9 mouse cellular contexts compared by ENCODE assay signal in the genomic region with DNA sequence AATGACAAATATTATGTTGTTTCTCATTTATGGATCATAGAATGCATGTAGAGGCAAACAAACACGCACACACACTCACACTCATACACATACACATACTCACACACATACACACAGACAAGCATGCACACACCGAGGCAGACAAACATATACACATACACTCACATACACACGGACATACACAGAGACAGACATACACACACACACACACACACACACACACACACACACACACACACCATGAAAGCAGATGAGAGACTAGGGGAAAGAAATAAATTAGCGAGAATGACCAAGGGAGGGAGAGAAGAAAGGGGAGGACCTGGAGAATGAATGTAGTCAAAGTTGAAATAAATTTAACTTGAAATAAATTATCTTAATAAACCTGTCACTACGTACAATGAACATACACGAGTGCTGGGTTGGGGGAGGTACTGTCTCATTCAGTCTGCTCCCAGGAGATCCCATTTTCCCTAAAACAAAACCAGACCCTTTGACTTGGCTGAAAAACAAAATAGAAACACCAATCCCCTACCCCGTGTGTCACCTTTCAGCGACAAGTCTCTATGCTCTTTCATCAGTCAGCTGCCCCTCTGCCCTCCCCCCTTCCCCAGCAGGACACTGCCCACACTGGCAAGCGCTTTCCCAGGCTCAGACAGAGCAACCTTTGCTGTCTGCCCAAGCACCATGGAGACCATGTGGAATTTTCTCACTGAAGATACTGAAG.
A peak's percentile ranks its signal among the peaks of the same experiment; 100 is the strongest.
DNase-seq lines count a peak whose midpoint lies in the region; ATAC-seq lines count a peak whose summit lies in the region.
"Had no signal": no experiment of that assay in that cellular context is flagged by ENCODE, and none has a peak within 500 bp of the region (broad histone marks: within the 10 kb centered on the region; RNA-seq: fewer than 3 reads in every experiment).

No protein-coding gene starts in this region.

- ATAC-seq in kidney, embryonic 16.5 days (ENCODE audit: low FRiP score, low TSS enrichment) = peak; percentile 91
- ATAC-seq in forebrain, embryonic 13.5 days = peak; percentile 57
- peak; percentile 89; the same call in 1 of the 2 replicates for ATAC-seq in limb, embryonic 11.5 days (ENCODE audit: insufficient number of reproducible peaks, low FRiP score, low TSS enrichment, low read depth)
- peak; percentile 94 for ATAC-seq in neural tube, embryonic 13.5 days (ENCODE audit: low read depth)

- 23% methylated on average over 9 of the region's 9 CpGs for WGBS in kidney, embryonic 16.5 days
- WGBS in forebrain, embryonic 13.5 days = 24% methylated on average over 9 of the region's 9 CpGs
- WGBS in limb, embryonic 11.5 days = 25% methylated on average over 9 of the region's 9 CpGs
- 15% methylated on average over 9 of the region's 9 CpGs for WGBS in neural tube, embryonic 13.5 days

- peak overlapping the region; percentile 32; the same call in 1 of the 2 replicates for H3K4me2 ChIP-seq in kidney, embryonic 16.5 days (replicated peaks; ENCODE audit: low read depth, low read length)
- H3K4me2 ChIP-seq in forebrain, embryonic 13.5 days = no peak overlapping the region
- no peak overlapping the region for H3K4me2 ChIP-seq in limb, embryonic 11.5 days (ENCODE audit: low read depth, severe bottlenecking)
- no peak overlapping the region for H3K4me2 ChIP-seq in neural tube, embryonic 13.5 days
- H3K4me2 ChIP-seq: liver, embryonic 15.5 days had no signal

- H3K4me1 ChIP-seq in kidney, embryonic 16.5 days (ENCODE audit: insufficient read depth, low read length) = peaks cover 31% of the 10 kb centered on the region
- H3K4me1 ChIP-seq in forebrain, embryonic 13.5 days = peaks cover 21% of the 10 kb centered on the region
- H3K4me1 ChIP-seq in limb, embryonic 11.5 days (ENCODE audit: control insufficient read depth, insufficient read depth, low read length) = 0 out of 2 replicates have a peak, but pooled peaks cover 2% of the 10 kb centered on the region
- peaks cover 37% of the 10 kb centered on the region for H3K4me1 ChIP-seq in neural tube, embryonic 13.5 days (replicated peaks)
- H3K4me1 ChIP-seq: liver, embryonic 15.5 days had no signal

- no peaks in the 10 kb centered on the region for H3K36me3 ChIP-seq in kidney, embryonic 16.5 days (ENCODE audit: insufficient read depth, low read length)
- no peaks in the 10 kb centered on the region for H3K36me3 ChIP-seq in forebrain, embryonic 13.5 days (ENCODE audit: poor library complexity, severe bottlenecking)
- no peaks in the 10 kb centered on the region for H3K36me3 ChIP-seq in limb, embryonic 11.5 days (ENCODE audit: control insufficient read depth, insufficient read depth, low read length)
- H3K36me3 ChIP-seq in neural tube, embryonic 13.5 days = no peaks in the 10 kb centered on the region
- H3K36me3 ChIP-seq: liver, embryonic 15.5 days had no signal

- H3K9me3 ChIP-seq in kidney, embryonic 16.5 days (ENCODE audit: low read length) = no peaks in the 10 kb centered on the region
- no peaks in the 10 kb centered on the region for H3K9me3 ChIP-seq in forebrain, embryonic 13.5 days (replicated peaks)
- H3K9me3 ChIP-seq in limb, embryonic 11.5 days (ENCODE audit: control insufficient read depth, low read length) = no peaks in the 10 kb centered on the region
- H3K9me3 ChIP-seq in neural tube, embryonic 13.5 days = no peaks in the 10 kb centered on the region
- H3K9me3 ChIP-seq: liver, embryonic 15.5 days had no signal

- 0 out of 2 replicates have a peak overlapping the region, but pooled peaks have one; percentile 22 for H3K9ac ChIP-seq in kidney, embryonic 16.5 days (replicated peaks; ENCODE audit: low read length)
- no peak overlapping the region for H3K9ac ChIP-seq in forebrain, embryonic 13.5 days
- H3K9ac ChIP-seq in limb, embryonic 11.5 days (ENCODE audit: low read length) = no peak overlapping the region
- H3K9ac ChIP-seq in neural tube, embryonic 13.5 days = no peak overlapping the region
- H3K9ac ChIP-seq: liver, embryonic 15.5 days had no signal

- intact Hi-C loops in left cerebral cortex, postnatal 14 days (cut with DNase I) = loop anchor here (5.0 kb wide), 1 partner anchor 805 kb away; no protein-coding TSS in a partner anchor

- H3K27ac ChIP-seq in kidney, embryonic 16.5 days (ENCODE audit: low read length) = peak overlapping the region; percentile 82
- H3K27ac ChIP-seq in forebrain, embryonic 13.5 days = no peak overlapping the region; the same call in 1 of the 2 replicates
- H3K27ac ChIP-seq in limb, embryonic 11.5 days (replicated peaks; ENCODE audit: low read depth, low read length) = no peak overlapping the region
- H3K27ac ChIP-seq in neural tube, embryonic 13.5 days (replicated peaks) = no peak overlapping the region
- H3K27ac ChIP-seq: liver, embryonic 15.5 days had no signal

- H3K27me3 ChIP-seq in kidney, embryonic 16.5 days (ENCODE audit: insufficient read depth, low read length) = no peaks in the 10 kb centered on the region
- no peaks in the 10 kb centered on the region for H3K27me3 ChIP-seq in forebrain, embryonic 13.5 days
- H3K27me3 ChIP-seq in limb, embryonic 11.5 days (ENCODE audit: control insufficient read depth, insufficient read depth, low read length) = no peaks in the 10 kb centered on the region
- H3K27me3 ChIP-seq in neural tube, embryonic 13.5 days = no peaks in the 10 kb centered on the region
- H3K27me3 ChIP-seq: liver, embryonic 15.5 days had no signal

- no peak for DNase-seq in kidney, adult 9 months
- DNase-seq in limb, embryonic 11.5 days (ENCODE audit: low spot score) = peak; percentile 64
- no peak for DNase-seq in testis, postnatal 10 days (ENCODE audit: low spot score)
- DNase-seq in spleen, postnatal 10 days (ENCODE audit: low spot score in 2 of 2) = no peak
- no peak for DNase-seq in left cerebral cortex, postnatal 14 days (ENCODE audit: low spot score in 2 of 2)

- H3K4me3 ChIP-seq in kidney, embryonic 16.5 days (ENCODE audit: low read length) = no peak overlapping the region
- no peak overlapping the region for H3K4me3 ChIP-seq in forebrain, embryonic 13.5 days
- H3K4me3 ChIP-seq in limb, embryonic 11.5 days (ENCODE audit: low read depth, low read length) = no peak overlapping the region
- H3K4me3 ChIP-seq in neural tube, embryonic 13.5 days = no peak overlapping the region
- H3K4me3 ChIP-seq: liver, embryonic 15.5 days had no signal
